Mouse (Mus musculus): ENCODE results near the gene Ptpn3.

- TF ChIP-seq POLR2A (IDR thresholded peaks at IDR 0.05; ENCODE audit: control insufficient read depth in 1 of 2, insufficient read depth in 1 of 2, low read depth in 1 of 2, low read length in 2 of 2, poor library complexity in 1 of 2): no peak
- TF ChIP-seq ZC3H11A (IDR thresholded peaks at IDR 0.05; ENCODE audit: low read depth, low read length): no peak
- no peak for TF ChIP-seq BHLHE40 (IDR thresholded peaks at IDR 0.05; ENCODE audit: borderline replicate concordance, low read depth, low read length)
- TF ChIP-seq CTCF (IDR thresholded peaks at IDR 0.05 in 2 of 3, conservative IDR thresholded peaks at IDR 0.05 in 1 of 3; ENCODE audit: control insufficient read depth in 1 of 3, insufficient read depth in 1 of 3, low read depth in 2 of 3, low read length in 3 of 3, poor library complexity in 1 of 3, severe bottlenecking in 1 of 3): no peak
- no peak for TF ChIP-seq E2F4 (IDR thresholded peaks at IDR 0.05; ENCODE audit: borderline replicate concordance, low read depth, low read length)
- TF ChIP-seq EP300 (IDR thresholded peaks at IDR 0.05; ENCODE audit: low read depth in 1 of 2, low read length in 2 of 2): no peak
- no peak for TF ChIP-seq GATA1 (IDR thresholded peaks at IDR 0.05; ENCODE audit: low read depth, low read length)
- no peak for TF ChIP-seq POLR2AphosphoS2 (IDR thresholded peaks at IDR 0.05; ENCODE audit: low read length)
- no peak for TF ChIP-seq SIN3A (IDR thresholded peaks at IDR 0.05; ENCODE audit: low read length)
- no peak for TF ChIP-seq RCOR1 (IDR thresholded peaks at IDR 0.05; ENCODE audit: low read depth, low read length)
- no peak for TF ChIP-seq UBTF (IDR thresholded peaks at IDR 0.05; ENCODE audit: borderline replicate concordance, insufficient read depth, low read depth, low read length)
- no peak for TF ChIP-seq CHD1 (IDR thresholded peaks at IDR 0.05; ENCODE audit: low read depth, low read length)
- no peak for TF ChIP-seq JUND (IDR thresholded peaks at IDR 0.05; ENCODE audit: low read depth, low read length)
Measured at GRCm38 (mm10) chr4:57148182-57148581, 153.5 kb downstream of the Ptpn3 start.
